Mouse (Mus musculus) heart, postnatal 25 days (tissue): ENCODE results near the gene Pabpn1. TPM values are rescaled to one million over a fixed set of nuclear protein-coding genes. Genes with fewer than 3 reads are reported as not detected.

Experiments used
- total RNA-seq, 2 experiments: library from RNA; stranded (reverse); gene quantifications; 2 replicates each; pipeline ENCODE4 v1.2.3; 2021

The Pabpn1 gene
- total RNA-seq, 2 experiments from 2014 or later = 50.7 to 55.6 TPM

Other genes starting within 250 kb of the Pabpn1 start
- 10 to 100 TPM; 15.5 to 16.0 TPM for gene 1700123O20Rik, start 206.3 kb upstream of the Pabpn1 start, total RNA-seq
- gene Acin1, start 205.6 kb upstream of the Pabpn1 start, total RNA-seq = 10 to 100 TPM; 78.7 to 80.9 TPM
- gene Gm29776, start 193.7 kb upstream of the Pabpn1 start, total RNA-seq = not detected
- gene Cebpe, start 180.3 kb upstream of the Pabpn1 start, total RNA-seq = not detected
- 1 to 10 TPM; 2.4 to 2.8 TPM for gene Slc7a8, start 110.6 kb upstream of the Pabpn1 start, total RNA-seq
- gene Rnf212b, start 78.4 kb upstream of the Pabpn1 start, total RNA-seq = not detected
- gene Homez, start 21.5 kb upstream of the Pabpn1 start, total RNA-seq = 1 to 10 TPM; 4.7 to 7.3 TPM
- 1 to 10 TPM; 3.0 to 3.6 TPM for gene Ppp1r3e, start 14.9 kb upstream of the Pabpn1 start, total RNA-seq
- 10 to 100 TPM; 39.7 to 40.3 TPM for gene Bcl2l2, start 9.1 kb upstream of the Pabpn1 start, total RNA-seq
- gene Gm20521, start 9.1 kb upstream of the Pabpn1 start, total RNA-seq = 1 to 10 TPM; 4.5 to 6.8 TPM
- gene Slc22a17, start 20.6 kb downstream of the Pabpn1 start, total RNA-seq = 1 to 10 TPM; 2.7 to 3.1 TPM
- gene Efs, start 33.6 kb downstream of the Pabpn1 start, total RNA-seq = 1 to 10 TPM; 2.8 to 3.0 TPM
- not detected for gene Il25, start 40.2 kb downstream of the Pabpn1 start, total RNA-seq
- under 1 TPM; 0.29 to 0.36 TPM for gene Cmtm5, start 43.8 kb downstream of the Pabpn1 start, total RNA-seq
- over 10,000 TPM; 23,221 to 24,394 TPM for gene Myh6, start 74.4 kb downstream of the Pabpn1 start, total RNA-seq
- not detected for gene Gm17428, start 84.4 kb downstream of the Pabpn1 start, total RNA-seq
- 1,000 to 10,000 TPM; 2,164 to 2,361 TPM for gene Myh7, start 102.1 kb downstream of the Pabpn1 start, total RNA-seq
- gene Ngdn, start 123.0 kb downstream of the Pabpn1 start, total RNA-seq = 10 to 100 TPM; 26.0 to 27.0 TPM
- gene Zfhx2, start 199.8 kb downstream of the Pabpn1 start, total RNA-seq = 1 to 10 TPM; 2.9 to 3.6 TPM
- gene Thtpa, start 202.3 kb downstream of the Pabpn1 start, total RNA-seq = 10 to 100 TPM; 12.3 to 13.2 TPM
- 1 to 10 TPM; 4.4 to 4.6 TPM for gene Ap1g2, start 214.1 kb downstream of the Pabpn1 start, total RNA-seq
- gene Jph4, start 224.4 kb downstream of the Pabpn1 start, total RNA-seq = not detected